Mouse (Mus musculus): ENCODE measurements around the gene Gm11172.

- TF ChIP-seq CTCF (IDR thresholded peaks at IDR 0.05; ENCODE audit: low read depth) = no peak
- TF ChIP-seq EP300 (IDR thresholded peaks at IDR 0.05; ENCODE audit: low read depth) = no peak
These were observed 31.6 kb downstream of the Gm11172 start for GRCm38 (mm10) chr16:10844319-10844670.
